Mouse (Mus musculus): Measurements from ENCODE around the gene Pla2g3. TPM values are rescaled to one million over a fixed set of nuclear protein-coding genes. Genes with fewer than 3 reads are reported as not detected.

Pla2g3 gene
- total and polyA plus RNA-seq, 2 experiments from 2014 or later: 11.9 to 26.2 TPM

DNA sequence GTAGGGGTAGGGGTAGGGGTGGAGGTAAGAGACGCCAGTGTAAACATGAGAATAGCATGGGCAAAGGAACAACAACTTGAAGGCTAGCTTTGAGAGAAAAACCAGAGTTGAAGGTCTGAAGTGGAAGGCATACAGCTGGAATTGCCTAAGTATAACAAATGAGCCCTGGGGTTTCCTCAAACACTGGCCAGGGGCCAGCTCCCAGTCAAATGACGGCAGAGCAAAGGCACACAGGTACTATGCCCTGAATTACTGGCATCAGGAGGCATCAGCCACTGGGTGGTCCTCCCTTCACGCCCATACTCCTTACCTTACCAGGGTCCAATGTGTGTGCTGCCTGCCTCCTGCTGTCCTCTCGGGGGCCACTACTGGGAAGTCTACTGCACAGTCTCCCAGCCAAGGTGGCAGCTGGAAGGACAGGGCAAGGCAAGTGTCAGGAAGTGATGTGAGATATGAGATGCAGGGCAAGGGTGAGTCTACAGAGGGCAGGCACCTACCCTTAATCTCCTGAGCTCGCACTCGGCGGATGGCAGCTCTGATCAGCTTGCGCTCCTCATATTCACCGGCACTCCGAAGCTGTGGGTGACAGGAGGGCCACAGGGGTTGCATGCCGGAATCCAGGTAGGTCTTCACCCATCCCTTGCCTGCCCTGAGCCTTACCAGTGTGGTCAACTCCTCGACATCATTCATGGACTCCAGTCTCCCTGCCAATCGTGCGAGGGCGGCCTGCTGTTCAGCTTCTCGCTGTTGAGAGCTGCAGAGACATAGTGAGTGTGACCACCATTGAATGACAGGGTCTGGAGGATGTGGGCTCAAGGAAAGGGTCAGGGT, 44.2 kb downstream of the Pla2g3 start:
- Histone ChIP-seq H3K9ac (no peak overlapping the region), H3K9me3 (ENCODE audit: low read length) (no peaks in the 10 kb centered on the region), H3K27me3 (ENCODE audit: insufficient read depth, low read length) (no peaks in the 10 kb centered on the region), H3K4me1 (ENCODE audit: insufficient read depth) (no peaks in the 10 kb centered on the region), H3K4me3 (ENCODE audit: low read depth, low read length) (no peak overlapping the region), H3K36me3 (ENCODE audit: insufficient read depth) (no peaks in the 10 kb centered on the region), H3K4me2 (ENCODE audit: low read depth) (no peak overlapping the region), H3K27ac (ENCODE audit: low read depth, low read length) (no peak overlapping the region)
- WGBS: 89% methylated on average over 16 of the region's 16 CpGs
- DNase-seq (no peak), ATAC-seq (no peak)
- no peak for TF ChIP-seq CTCF (IDR thresholded peaks at IDR 0.05; ENCODE audit: low read depth)

DNA sequence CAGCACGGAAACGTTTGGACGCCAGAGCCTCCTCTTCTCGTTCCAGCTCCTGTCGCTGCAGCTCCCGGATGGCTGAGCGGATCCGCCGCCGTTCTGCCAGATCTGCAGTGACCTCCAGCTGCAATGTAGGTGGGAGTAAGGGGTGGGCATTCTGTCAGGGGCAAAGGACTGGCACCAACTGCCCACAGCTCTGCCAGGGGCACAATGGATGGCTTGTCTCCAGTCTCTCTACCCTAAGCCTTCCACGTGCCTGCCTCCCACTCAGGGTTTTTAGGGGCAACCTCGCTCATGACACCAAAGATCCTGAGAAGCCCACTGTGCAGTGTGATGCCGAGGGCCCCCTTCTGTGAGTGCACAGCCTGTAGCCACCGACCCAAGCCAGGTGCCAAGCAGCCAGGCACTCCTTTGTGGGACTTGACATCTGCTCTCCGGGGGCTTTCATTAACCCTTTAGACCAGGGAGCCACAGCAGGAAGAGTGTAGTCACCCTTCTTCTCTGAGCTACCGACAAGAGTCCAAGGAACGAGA, 45.4 kb downstream of the Pla2g3 start:
- no peaks in the 10 kb centered on the region for H3K27me3 ChIP-seq (ENCODE audit: insufficient read depth, low read length)
- 83% methylated on average over 17 of the region's 17 CpGs for WGBS
- ATAC-seq: no peak
- no peak overlapping the region for H3K27ac ChIP-seq (ENCODE audit: low read depth, low read length)
- no peaks in the 10 kb centered on the region for H3K36me3 ChIP-seq (ENCODE audit: insufficient read depth)
- no peak overlapping the region for H3K9ac ChIP-seq
- peaks cover 2% of the 10 kb centered on the region; the same call in 1 of the 2 replicates for H3K4me1 ChIP-seq (ENCODE audit: insufficient read depth)
- H3K9me3 ChIP-seq (ENCODE audit: low read length): no peaks in the 10 kb centered on the region
- H3K4me3 ChIP-seq (ENCODE audit: low read depth, low read length): no peak overlapping the region
- no peak for TF ChIP-seq CTCF (IDR thresholded peaks at IDR 0.05; ENCODE audit: low read depth)
- no peak for DNase-seq
- no peak overlapping the region for H3K4me2 ChIP-seq (ENCODE audit: low read depth)

DNA sequence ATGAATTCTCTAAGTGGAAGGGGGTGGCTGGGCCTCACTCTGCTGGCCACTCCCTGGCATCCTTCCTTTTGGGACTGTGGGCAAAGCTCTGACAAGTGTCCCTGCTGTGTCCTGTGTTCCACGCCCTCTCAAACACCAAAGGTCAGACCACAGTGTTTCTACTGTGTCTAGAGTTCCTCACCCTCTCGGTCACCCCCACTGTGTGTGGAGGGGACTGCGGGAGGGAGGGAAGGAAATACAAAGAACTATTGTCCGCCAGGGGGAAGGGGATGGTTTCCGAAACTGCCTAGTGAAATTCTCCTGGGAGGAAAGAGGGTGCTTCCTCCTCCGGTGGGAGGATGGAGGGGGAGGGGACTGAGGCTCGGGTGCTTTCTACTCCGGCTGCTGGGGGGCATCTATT, 46.9 kb downstream of the Pla2g3 start:
- Histone ChIP-seq H3K4me1 (ENCODE audit: insufficient read depth) (peaks cover 4% of the 10 kb centered on the region; the same call in 1 of the 2 replicates), H3K36me3 (ENCODE audit: insufficient read depth) (no peaks in the 10 kb centered on the region), H3K27me3 (ENCODE audit: insufficient read depth, low read length) (no peaks in the 10 kb centered on the region), H3K9ac (peak overlapping the region; percentile 60), H3K27ac (ENCODE audit: low read depth, low read length) (no peak overlapping the region), H3K9me3 (ENCODE audit: low read length) (no peaks in the 10 kb centered on the region), H3K4me3 (ENCODE audit: low read depth, low read length) (peak overlapping the region; percentile 47), H3K4me2 (ENCODE audit: low read depth) (peak overlapping the region; percentile 67)
- DNase-seq (no peak), ATAC-seq (no peak)
- 9% methylated on average over 8 of the region's 8 CpGs for WGBS
- no peak for TF ChIP-seq CTCF (IDR thresholded peaks at IDR 0.05; ENCODE audit: low read depth)

DNA sequence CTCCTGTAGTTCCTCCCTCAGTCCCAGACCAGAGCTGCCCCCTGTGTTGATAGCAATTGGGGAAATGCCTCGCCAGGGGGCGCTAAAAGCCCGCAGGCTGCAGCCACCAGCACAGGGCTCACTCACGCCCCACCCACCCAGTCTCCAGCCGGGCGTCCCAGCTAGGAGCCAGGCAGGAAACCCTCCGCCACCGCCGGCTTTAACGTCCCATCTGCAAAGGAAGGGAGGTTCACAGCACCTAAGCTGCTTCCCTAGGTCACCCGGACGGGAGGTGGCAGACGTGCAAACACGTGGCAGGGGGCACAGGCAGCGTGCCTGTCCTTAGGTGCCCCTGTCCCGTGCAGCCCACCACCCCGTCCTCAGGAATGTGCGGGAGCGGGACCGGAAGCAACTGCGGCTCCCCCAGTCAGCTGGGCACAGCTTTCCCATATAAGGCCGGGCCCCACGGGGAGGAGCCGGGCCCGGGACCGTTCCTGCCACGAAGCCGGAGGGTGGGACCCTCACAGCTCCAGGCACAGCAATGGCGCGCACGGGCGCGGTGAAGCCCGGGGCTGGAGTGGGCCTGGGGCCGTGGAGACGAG, 47.4 kb downstream of the Pla2g3 start:
- peak; percentile 88 for ATAC-seq
- WGBS: 1% methylated on average over 36 of the region's 36 CpGs
- no peaks in the 10 kb centered on the region for H3K36me3 ChIP-seq (ENCODE audit: insufficient read depth)
- H3K27ac ChIP-seq (ENCODE audit: low read depth, low read length): peak overlapping the region; percentile 54
- DNase-seq: peak; percentile 94
- peaks cover 4% of the 10 kb centered on the region; the same call in 1 of the 2 replicates for H3K4me1 ChIP-seq (ENCODE audit: insufficient read depth)
- peak overlapping the region; percentile 47 for H3K4me3 ChIP-seq (ENCODE audit: low read depth, low read length)
- peak; percentile 94 for TF ChIP-seq CTCF (IDR thresholded peaks at IDR 0.05; ENCODE audit: low read depth)
- no peaks in the 10 kb centered on the region for H3K9me3 ChIP-seq (ENCODE audit: low read length)
- H3K9ac ChIP-seq: peak overlapping the region; percentile 60
- no peaks in the 10 kb centered on the region for H3K27me3 ChIP-seq (ENCODE audit: insufficient read depth, low read length)
- peak overlapping the region; percentile 67 for H3K4me2 ChIP-seq (ENCODE audit: low read depth)

DNA sequence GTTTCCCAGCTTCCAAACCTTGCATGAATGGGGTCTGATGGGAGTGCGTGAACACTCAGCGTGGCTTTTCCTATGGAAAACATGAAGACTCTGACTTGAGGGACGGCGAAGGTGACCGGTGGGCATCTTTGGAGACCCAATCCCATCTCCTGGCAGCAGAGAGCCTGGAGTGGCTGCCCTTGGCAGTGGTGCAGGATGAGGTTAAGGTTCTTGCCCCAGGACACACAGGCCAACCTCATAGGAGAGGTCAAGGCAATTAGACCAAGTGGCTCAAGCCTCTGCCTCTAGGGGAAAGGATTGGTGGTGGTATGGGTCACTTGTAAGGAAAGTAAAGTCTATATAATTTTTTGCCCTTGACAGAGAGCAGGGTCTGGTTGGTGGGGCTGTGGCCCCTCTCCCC, 48.0 kb downstream of the Pla2g3 start:
- H3K27ac ChIP-seq (ENCODE audit: low read depth, low read length): peak overlapping the region; percentile 54; the same call in 1 of the 2 replicates
- WGBS: 46% methylated on average over 5 of the region's 5 CpGs
- H3K36me3 ChIP-seq (ENCODE audit: insufficient read depth): no peaks in the 10 kb centered on the region
- H3K4me1 ChIP-seq (ENCODE audit: insufficient read depth): peaks cover 4% of the 10 kb centered on the region; the same call in 1 of the 2 replicates
- H3K4me3 ChIP-seq (ENCODE audit: low read depth, low read length): peak overlapping the region; percentile 47
- no peaks in the 10 kb centered on the region for H3K27me3 ChIP-seq (ENCODE audit: insufficient read depth, low read length)
- no peak for TF ChIP-seq CTCF (IDR thresholded peaks at IDR 0.05; ENCODE audit: low read depth)
- ATAC-seq: no peak
- H3K9ac ChIP-seq: peak overlapping the region; percentile 60
- peak overlapping the region; percentile 67 for H3K4me2 ChIP-seq (ENCODE audit: low read depth)
- no peaks in the 10 kb centered on the region for H3K9me3 ChIP-seq (ENCODE audit: low read length)
- no peak for DNase-seq

DNA sequence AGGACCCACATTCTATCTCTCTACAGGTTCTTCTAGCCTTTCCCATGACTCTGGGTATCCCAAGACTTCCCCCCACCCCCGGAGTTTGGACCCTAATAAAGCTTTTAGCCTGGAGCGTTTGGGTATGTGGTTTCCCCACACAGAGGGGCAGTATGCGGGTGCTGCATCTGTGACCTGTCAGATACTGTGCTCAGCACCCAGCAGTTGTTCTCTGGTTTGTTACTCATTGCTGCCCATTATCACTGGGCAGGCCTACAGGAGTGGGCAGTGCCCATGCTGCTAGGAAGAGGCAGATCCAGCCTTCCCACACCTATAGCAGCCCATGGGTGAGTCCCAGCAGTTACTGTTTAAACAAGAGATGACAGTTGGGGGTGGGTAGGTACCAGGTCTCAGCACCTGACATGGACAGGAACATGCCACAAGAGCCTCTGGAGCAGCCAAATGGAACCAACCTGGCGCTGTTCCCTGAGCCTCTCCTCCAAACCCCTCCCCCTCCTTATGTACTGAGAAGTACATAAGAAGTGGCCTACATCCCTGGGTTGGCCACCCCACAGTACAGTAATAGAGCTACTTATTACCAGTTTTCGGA, 48.8 kb downstream of the Pla2g3 start:
- DNase-seq: no peak
- Histone ChIP-seq H3K27me3 (ENCODE audit: insufficient read depth, low read length) (no peaks in the 10 kb centered on the region), H3K9ac (no peak overlapping the region), H3K4me2 (ENCODE audit: low read depth) (no peak overlapping the region), H3K27ac (ENCODE audit: low read depth, low read length) (no peak overlapping the region), H3K36me3 (ENCODE audit: insufficient read depth) (no peaks in the 10 kb centered on the region), H3K9me3 (ENCODE audit: low read length) (no peaks in the 10 kb centered on the region), H3K4me1 (ENCODE audit: insufficient read depth) (peaks cover 4% of the 10 kb centered on the region; the same call in 1 of the 2 replicates), H3K4me3 (ENCODE audit: low read depth, low read length) (no peak overlapping the region)
- no peak for ATAC-seq
- WGBS: 96% methylated on average over 5 of the region's 5 CpGs
- no peak for TF ChIP-seq CTCF (IDR thresholded peaks at IDR 0.05; ENCODE audit: low read depth)

Data from forebrain, postnatal 0 days (tissue).